Mouse (Mus musculus) C2C12 (cell line): ENCODE measurements at regions not wholly inside any gene's neighbourhood (a gene's known extent, or its start where the extent isn't known, plus 50 kb on each side); places are given as distances from the start of the nearest gene placed in this dataset.

ENCODE experiments used
- H3K27me3 ChIP-seq: one replicate; pipeline ENCODE4 v1.6.1; 2011; ENCODE audit not compliant: control insufficient read depth, insufficient read depth, insufficient read length
- H3K36me3 ChIP-seq: one replicate; pipeline ENCODE4 v1.6.1; 2011; ENCODE audit not compliant: control insufficient read depth, insufficient read depth
- H3K4me3 ChIP-seq: one replicate; pipeline ENCODE4 v1.5.1; 2011; ENCODE audit warnings: mild to moderate bottlenecking, control low read depth; ENCODE audit not compliant: poor library complexity, insufficient read depth, severe bottlenecking
- H3K79me2 ChIP-seq: one replicate; pipeline ENCODE4 v1.6.1; 2011; ENCODE audit not compliant: control insufficient read depth, insufficient read depth
- H3K79me3 ChIP-seq: one replicate; pipeline ENCODE4 v1.6.1; 2011; ENCODE audit warnings: low read depth, control low read depth
- H3ac ChIP-seq: one replicate; pipeline ENCODE3; 2011; ENCODE audit warnings: low read depth; ENCODE audit not compliant: control insufficient read depth, insufficient read length
- CEBPB ChIP-seq: IDR thresholded peaks from one replicate; pipeline ENCODE4 v1.6.1; 2011; ENCODE audit warnings: low read depth, mild to moderate bottlenecking, control low read depth, moderate library complexity
- CTCF ChIP-seq: IDR thresholded peaks from one replicate; pipeline ENCODE4 v1.5.1; 2011; ENCODE audit not compliant: control insufficient read depth, insufficient read depth, insufficient read length
- FOSL1 ChIP-seq: IDR thresholded peaks from one replicate; pipeline ENCODE4 v1.8.0; 2011; ENCODE audit warnings: mild to moderate bottlenecking, low read length; ENCODE audit not compliant: poor library complexity, insufficient read depth, severe bottlenecking
- MAX ChIP-seq: IDR thresholded peaks from one replicate; pipeline ENCODE4 v1.6.1; 2011; ENCODE audit warnings: mild to moderate bottlenecking, control low read depth
- MYOD1 ChIP-seq: IDR thresholded peaks from one replicate; pipeline ENCODE4 v1.6.1; 2011; ENCODE audit warnings: low read depth; ENCODE audit not compliant: control insufficient read depth, insufficient read length
- MYOG ChIP-seq: IDR thresholded peaks from one replicate; pipeline ENCODE4 v1.6.1; 2011; ENCODE audit not compliant: control insufficient read depth, insufficient read length; ENCODE audit errors: extremely low read depth
- USF1 ChIP-seq: IDR thresholded peaks from one replicate; pipeline ENCODE4 v1.6.1; 2011; ENCODE audit warnings: low read depth, mild to moderate bottlenecking, control low read depth, moderate library complexity

DNA sequence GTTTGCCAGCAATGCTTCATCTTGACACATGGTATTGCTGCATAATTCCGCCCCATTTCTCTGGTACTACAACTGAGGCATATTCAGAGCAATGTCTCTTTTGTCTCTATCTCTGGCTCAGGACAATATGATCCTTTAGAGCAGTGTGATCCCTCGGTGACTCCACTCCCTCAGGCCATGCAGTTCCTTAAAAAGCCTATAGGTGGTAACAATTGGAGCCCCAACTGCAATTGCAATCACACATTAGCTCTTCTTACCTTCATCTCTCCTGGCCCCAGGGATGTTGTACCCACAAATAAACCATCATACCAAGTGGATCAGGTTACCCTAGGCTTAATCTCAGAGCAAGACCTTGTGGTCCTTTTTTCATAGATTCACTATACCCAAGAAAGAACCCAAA lies 618.6 kb downstream of the Insc start:
- Histone ChIP-seq H3K36me3 (no peaks in the 10 kb centered on the region), H3K27me3 (no peaks in the 10 kb centered on the region), H3ac (no peak overlapping the region), H3K79me2 (no peaks in the 10 kb centered on the region), H3K79me3 (no peaks in the 10 kb centered on the region), H3K4me3 (no peak overlapping the region)
- TF ChIP-seq MYOG (no peak), USF1 (no peak), FOSL1 (no peak), MAX (no peak), CEBPB (no peak), MYOD1 (no peak), CTCF (no peak)

DNA sequence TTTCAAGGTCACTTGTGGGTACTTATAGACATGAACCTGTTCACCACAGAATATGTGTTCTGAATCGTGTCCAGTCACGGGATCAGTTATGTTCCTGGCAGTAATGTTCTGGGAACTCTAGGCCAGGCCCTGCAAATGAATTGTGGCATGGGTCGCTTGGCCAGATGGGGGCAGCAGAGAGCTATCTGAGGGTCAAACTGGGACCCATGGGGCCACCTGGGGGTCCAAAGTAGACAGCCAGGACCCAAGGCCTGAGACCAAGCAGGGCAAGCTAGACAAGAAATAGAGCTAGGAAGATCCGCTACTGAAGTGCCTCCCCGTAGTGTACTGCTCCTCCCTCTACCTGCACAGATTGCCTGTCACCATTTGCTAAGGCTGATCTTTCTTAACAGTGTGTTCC lies 623.4 kb downstream of the Insc start:
- H3K4me3 ChIP-seq: no peak overlapping the region
- no peaks in the 10 kb centered on the region for H3K27me3 ChIP-seq
- H3K79me3 ChIP-seq: no peaks in the 10 kb centered on the region
- no peaks in the 10 kb centered on the region for H3K79me2 ChIP-seq
- no peaks in the 10 kb centered on the region for H3K36me3 ChIP-seq
- no peak overlapping the region for H3ac ChIP-seq
- TF ChIP-seq CTCF: no peak
- no peak for TF ChIP-seq MAX
- TF ChIP-seq CEBPB: no peak
- no peak for TF ChIP-seq MYOG
- no peak for TF ChIP-seq USF1
- no peak for TF ChIP-seq FOSL1
- TF ChIP-seq MYOD1: no peak

DNA sequence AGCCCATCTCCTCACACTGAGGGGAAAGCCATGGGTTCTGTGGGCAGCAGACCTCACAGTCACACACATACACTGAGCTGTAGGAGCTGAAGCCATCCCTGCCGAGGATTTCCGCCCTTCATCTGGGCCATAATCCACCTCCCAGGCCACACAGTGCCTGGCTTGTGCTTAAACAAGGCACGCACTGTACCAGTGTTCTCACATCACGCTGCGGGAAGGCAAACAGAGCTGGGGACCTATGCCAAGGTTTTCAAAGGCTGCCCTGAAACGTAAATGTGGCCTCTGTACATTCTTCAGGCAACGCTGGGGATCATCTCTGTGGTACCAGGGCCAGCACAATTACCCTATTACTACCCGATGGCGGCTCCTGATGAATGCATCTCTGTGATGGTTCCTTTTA lies 627.6 kb downstream of the Insc start:
- no peak for TF ChIP-seq FOSL1
- no peak for TF ChIP-seq MYOG
- no peak for TF ChIP-seq CEBPB
- no peak for TF ChIP-seq CTCF
- no peak for TF ChIP-seq MYOD1
- no peak for TF ChIP-seq MAX
- TF ChIP-seq USF1: no peak
- Histone ChIP-seq H3K79me2 (no peaks in the 10 kb centered on the region), H3K4me3 (no peak overlapping the region)

DNA sequence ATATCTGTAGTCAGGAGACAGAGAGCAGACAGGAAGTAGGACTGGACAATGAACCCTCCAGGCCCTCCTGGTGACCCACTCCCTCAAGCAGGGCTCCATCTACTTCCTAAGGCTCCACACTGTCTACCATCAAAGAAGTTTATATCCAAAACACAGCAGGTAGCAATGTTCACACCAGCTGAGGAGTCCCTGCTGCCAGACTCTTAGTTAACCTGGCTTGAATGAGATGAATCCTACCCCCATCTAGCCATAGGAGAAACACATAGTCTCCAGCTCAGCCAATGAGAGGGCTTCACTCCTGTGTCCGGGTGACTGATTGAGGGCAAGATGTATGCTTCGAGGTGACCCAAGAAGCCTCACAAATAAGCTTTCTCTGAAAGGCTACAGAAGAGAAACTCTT lies 629.4 kb downstream of the Insc start:
- Histone ChIP-seq H3K4me3 (no peak overlapping the region), H3K27me3 (no peaks in the 10 kb centered on the region), H3K36me3 (no peaks in the 10 kb centered on the region), H3K79me3 (no peaks in the 10 kb centered on the region), H3ac (no peak overlapping the region), H3K79me2 (no peaks in the 10 kb centered on the region)
- no peak for TF ChIP-seq CTCF
- no peak for TF ChIP-seq MYOG
- no peak for TF ChIP-seq USF1
- TF ChIP-seq MAX: no peak
- TF ChIP-seq CEBPB: no peak
- TF ChIP-seq MYOD1: no peak
- TF ChIP-seq FOSL1: no peak

More for the DNA sequence above, 627.6 kb downstream of the Insc start:
- Histone ChIP-seq H3ac (no peak overlapping the region), H3K27me3 (no peaks in the 10 kb centered on the region), H3K79me3 (no peaks in the 10 kb centered on the region), H3K36me3 (no peaks in the 10 kb centered on the region)

DNA sequence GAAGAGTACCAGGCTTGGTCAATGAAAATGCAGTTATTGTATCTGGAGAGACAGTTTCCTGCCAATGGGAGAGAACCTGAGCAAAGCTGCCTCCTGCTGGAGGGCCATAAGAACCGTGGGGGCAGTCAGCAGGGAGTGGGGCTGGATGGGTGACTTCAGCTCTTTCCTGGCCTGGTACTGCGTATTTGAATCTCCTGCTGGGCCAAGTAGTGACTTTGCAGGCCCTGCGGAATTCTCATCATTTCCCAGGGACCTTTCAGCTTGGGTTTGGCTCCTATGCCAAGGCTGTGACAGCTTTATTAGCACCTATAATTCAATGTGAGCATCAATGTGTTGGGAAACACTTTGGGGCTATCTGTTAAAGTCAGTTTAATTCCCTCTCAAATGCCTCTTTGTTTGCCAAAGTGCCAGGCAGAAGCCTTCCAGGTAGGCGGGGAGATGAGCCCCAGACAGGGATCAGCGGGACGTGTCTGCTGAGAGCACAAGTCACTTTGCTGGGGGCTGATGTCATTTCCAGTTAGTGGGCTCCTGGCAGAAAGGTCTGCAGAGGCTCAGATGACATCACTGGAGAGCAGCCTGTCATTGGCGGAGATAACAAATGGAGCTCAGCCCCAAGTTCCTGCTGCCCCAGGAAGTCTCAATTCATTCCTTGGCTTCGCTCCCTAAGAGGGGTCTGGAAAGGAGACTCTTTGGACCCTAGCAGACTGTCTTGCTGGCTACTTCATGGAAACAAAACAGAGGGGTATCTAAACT lies 630.5 kb downstream of the Insc start:
- TF ChIP-seq FOSL1: no peak
- TF ChIP-seq MYOD1: no peak
- no peak for TF ChIP-seq MYOG
- no peak for TF ChIP-seq MAX
- no peak for TF ChIP-seq USF1
- no peak for TF ChIP-seq CEBPB
- TF ChIP-seq CTCF: no peak
- no peak overlapping the region for H3ac ChIP-seq
- H3K4me3 ChIP-seq: no peak overlapping the region
- no peaks in the 10 kb centered on the region for H3K27me3 ChIP-seq
- no peaks in the 10 kb centered on the region for H3K79me2 ChIP-seq
- no peaks in the 10 kb centered on the region for H3K36me3 ChIP-seq
- H3K79me3 ChIP-seq: no peaks in the 10 kb centered on the region

DNA sequence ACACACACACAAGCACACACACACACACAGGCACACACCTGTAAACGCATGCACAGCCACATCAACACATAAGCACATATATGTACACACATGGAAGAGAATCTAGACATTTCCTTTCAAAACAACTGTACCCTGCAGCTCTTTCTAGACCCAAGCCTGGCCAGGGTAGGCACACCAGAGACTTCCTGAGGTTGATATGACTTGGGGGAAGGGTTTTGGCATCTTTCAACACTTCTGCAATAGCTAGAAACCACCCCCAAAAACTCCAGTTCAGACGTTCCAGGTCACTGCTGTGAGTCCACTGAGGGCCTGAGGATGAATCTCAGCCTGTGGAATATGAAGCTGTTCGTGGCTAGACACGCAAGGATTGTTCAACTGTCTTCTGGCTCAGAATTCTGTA lies 632.6 kb downstream of the Insc start:
- TF ChIP-seq FOSL1: no peak
- no peak overlapping the region for H3ac ChIP-seq
- H3K79me2 ChIP-seq: no peaks in the 10 kb centered on the region
- no peaks in the 10 kb centered on the region for H3K36me3 ChIP-seq
- no peak overlapping the region for H3K4me3 ChIP-seq
- H3K27me3 ChIP-seq: no peaks in the 10 kb centered on the region
- H3K79me3 ChIP-seq: no peaks in the 10 kb centered on the region
